Mouse (Mus musculus) heart, adult 11 months (tissue): ENCODE results near the gene Mab21l1.
A peak's percentile ranks its signal among the peaks of the same experiment; 100 is the strongest.

ENCODE experiments used
- DNase-seq: peaks from one replicate; pipeline ENCODE4 v3.0.0; 2022

The Mab21l1 gene

GRCm38 (mm10) chr3:55780120-55781070 lies 1.9 kb upstream of the Mab21l1 start:
- peak; percentile 85 for DNase-seq

- peak; percentile 24 for DNase-seq
Measured at GRCm38 (mm10) chr3:55781429-55782055, 768 bp upstream of the Mab21l1 start.

GRCm38 (mm10) chr3:55782771-55783170 lies 461 bp downstream of the Mab21l1 start:
- DNase-seq: peak; percentile 91

- peak; percentile 86 for DNase-seq
Measured at GRCm38 (mm10) chr3:55783171-55784081, 1.1 kb downstream of the Mab21l1 start.

DNA sequence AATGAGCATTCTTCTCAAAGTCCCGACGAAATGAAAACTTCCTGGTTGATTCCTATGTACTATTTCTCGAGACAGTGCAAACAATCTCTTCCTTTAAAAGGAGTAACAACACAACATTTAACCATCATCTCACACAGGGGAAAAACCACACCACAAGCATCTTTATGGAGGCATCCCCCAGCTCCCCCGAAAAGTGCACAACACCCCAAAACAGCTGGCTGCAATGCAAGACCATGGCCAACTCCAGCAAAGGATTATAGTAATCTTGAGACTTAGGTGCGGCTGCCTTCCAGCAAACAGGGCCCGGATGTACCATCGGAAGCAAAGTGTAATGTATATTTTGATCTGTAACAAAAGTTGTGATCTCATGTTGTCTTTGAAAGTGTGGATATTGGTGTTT lies 1.8 kb downstream of the Mab21l1 start:
- no peak for DNase-seq

GRCm38 (mm10) chr3:55785266-55785980 lies 3.1 kb downstream of the Mab21l1 start:
- DNase-seq: peak; percentile 19

DNA sequence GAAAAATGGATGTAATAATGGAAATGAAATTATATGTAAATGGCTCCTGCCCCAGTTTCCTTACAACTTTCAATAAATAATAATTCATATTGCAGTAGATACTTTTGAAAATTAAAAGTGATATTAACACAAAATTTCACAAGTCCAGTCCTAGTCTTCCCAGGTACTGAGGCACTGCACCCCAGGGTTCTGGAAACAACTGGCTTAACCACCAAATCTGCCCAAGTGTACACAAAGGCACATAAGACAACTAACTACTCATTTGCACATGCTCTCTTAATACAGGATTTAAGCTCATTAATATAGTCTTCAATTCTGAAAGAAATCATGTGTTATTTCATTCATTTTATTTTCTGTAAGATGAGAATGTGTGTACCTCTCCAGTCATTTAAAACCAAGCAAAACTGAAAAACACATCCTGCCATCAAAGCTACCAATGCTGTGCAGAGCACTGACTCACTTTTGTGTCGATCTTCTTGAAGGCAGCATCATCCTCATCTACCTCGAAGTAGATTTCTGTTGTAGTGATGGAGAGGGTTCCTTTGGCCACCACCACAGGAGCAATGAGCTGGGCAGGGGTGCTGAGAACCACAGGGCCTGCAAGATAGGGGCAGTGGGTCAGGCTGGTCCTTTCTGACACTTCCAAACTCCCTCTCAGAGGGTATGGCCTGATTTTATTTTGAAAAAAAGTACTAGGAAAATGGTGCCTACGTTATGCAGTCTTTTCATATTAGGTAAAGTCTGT lies 3.8 kb downstream of the Mab21l1 start:
- DNase-seq: peak; percentile 66

DNA sequence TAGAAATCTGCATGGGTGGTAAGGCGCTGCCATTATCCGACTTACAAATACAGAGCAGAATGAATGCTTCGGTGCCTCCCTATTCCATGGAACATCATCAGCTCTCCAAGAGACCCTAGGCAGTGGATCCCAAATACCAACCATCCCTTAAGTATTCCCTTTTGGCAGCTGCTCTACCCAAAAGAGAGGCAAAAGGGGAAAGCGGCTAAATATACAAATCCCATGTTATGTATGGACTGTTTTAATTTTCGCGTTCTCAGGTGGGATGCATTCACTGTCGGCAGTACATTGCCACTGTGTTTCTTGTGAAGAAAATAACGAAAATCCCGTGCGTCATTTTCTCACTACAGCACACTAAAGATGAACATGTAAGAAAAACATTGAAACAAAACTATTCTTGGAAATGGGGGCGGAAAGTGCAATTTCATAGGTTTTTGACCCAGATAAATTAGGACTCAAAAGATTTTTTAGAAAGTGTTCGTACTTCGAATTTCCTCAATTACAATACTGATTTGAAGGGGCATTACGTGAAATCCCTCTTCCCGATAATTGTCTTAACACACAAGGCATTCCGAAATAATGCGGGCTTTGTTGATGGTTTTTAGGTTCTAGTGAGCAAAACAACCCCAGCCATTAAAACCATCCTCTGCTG lies 4.7 kb downstream of the Mab21l1 start:
- DNase-seq: peak; percentile 52

GRCm38 (mm10) chr3:55787487-55788213 lies 5.3 kb downstream of the Mab21l1 start:
- peak; percentile 94 for DNase-seq

DNA sequence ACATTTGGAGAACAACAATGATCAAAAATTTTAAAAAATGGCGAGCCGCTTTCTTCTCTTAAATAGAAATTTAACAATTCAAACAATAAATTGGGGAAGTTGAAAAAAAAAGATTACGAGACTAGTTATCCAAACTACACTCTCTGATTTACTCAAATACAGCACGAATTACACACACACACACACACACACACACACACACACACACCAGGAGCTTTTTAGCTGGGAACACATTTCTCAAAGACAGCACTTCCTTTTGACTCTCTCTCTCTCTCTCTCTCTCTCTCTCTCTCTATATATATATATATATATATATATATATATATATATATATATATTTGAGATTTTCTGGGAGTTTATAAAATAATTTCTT lies 5.9 kb downstream of the Mab21l1 start:
- no peak for DNase-seq

DNA sequence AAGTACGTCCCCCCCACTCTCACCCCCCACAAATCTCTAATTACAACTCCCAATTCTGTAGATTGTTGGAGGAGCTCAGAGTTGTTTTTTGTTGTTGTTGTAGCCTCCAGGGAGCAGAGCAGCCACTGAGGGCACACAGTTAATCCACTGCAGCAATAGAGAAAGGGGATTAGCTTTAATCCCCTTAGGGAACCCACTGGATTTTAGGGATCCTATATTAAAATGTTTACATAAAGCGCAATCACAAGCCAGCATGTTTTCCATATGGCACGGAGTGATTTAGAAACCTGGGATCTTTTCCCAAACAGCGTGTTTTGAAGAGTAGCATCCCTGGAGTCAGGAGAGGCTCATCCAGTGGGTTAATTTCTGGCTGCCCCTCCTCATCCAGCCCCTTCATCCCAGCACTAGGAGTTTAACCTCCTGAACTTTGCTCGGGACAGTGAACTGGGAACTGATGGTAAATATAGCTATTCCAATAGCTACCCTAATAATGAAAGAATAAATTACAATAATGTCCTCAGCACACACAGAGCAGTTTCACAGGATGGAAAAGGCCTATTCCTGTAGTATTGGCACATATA lies 6.4 kb downstream of the Mab21l1 start:
- DNase-seq: peak; percentile 62

DNA sequence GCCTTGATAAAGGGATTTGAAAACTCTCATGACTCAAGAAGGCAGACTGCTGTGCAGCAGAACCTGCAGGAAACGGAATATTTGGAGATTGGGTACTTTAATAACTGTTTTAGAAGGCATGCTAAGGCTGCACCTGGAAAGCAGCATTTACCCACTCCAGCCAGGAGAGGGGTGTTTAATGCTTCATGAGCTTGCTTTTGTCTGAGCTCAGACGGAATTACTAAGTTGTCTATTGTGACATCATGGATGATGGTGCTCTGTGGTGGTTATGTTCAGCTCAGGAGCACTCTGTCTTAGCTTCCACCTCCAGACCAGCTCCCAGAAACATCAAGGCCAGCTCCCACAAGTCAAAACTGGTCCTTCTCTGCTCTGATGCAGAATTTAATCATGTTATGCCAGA lies 7.5 kb downstream of the Mab21l1 start:
- peak; percentile 14 for DNase-seq

DNA sequence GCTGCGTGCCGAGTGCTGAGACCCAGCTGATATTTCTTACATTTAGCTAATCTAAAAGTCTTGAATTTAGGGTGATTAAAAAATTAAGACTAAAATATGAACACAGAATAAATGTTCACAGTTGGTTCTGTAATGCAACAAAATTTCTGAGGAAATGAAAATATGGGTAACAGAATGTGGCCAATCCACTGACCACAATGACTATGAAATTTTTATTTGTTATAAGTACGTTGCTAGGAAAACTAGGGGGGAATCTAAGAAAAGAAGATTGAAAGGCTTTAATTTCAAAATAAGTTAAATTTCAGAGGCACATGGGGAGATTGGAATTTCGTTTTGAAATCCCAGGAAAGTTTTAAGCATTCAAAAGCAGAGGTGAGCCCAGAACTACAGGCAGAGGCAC lies 8.3 kb downstream of the Mab21l1 start:
- DNase-seq: no peak

- DNase-seq: peak; percentile 25
Measured at GRCm38 (mm10) chr3:55792251-55792650, 9.9 kb downstream of the Mab21l1 start.

GRCm38 (mm10) chr3:55793842-55794575 lies 11.7 kb downstream of the Mab21l1 start:
- peak; percentile 95 for DNase-seq

DNA sequence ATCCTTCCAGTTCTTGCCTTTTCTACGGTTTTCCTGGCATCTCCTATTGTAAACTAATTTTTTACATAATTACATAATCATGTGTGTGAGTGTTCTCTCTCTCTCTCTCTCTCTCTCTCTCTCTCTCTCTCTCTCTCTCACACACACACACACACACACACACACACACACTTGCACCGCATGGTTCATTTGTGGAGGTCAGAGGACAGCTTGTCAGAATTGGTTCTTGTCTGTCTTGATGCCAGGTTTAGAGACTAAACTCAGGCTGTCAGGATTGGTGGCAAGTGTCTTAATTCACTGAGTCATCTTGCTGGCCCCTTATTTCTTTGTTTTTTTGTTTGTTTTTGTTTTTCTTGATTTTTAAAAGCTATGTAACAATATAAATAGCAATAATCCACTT lies 12.5 kb downstream of the Mab21l1 start:
- DNase-seq: no peak

DNA sequence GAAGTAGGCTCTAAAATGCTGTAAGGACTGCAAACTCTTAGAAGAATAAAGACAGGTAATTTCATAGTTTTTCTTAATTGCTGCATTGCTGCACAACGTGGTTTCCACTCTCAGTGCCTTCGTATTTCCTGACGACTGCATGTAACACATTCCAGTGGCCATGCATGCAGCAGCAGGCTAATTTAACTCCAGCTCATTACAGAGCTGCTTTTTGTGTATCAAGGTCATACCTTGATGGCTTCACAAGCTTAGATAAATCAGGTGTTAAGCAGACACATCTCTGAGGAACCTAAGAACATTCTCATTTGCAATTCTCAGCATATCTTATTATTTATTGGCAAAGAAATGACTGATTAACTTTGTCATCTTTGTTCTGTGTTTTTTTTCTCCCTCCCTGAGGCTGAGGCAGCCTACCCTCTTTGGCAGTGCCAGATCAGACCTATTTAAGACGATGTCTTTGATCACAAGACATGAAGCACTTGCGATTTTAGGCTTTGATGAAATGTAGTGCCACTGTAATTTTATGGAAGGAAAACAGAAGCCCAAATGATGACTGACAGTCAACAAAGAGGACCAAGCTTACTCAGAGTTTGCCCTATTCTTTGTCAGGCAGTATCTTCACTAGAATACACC lies 32.8 kb downstream of the Mab21l1 start:
- DNase-seq: no peak

- no peak for DNase-seq
Measured at GRCm38 (mm10) chr3:55816096-55816495, 33.8 kb downstream of the Mab21l1 start.
